ENCODE assay signal across 23 mouse cellular contexts in genomic region chr5:8681166-8681565, GRCm38 (mm10). TPM values are rescaled to one million over a fixed set of nuclear protein-coding genes. Genes with fewer than 3 reads are reported as not detected.
A peak's percentile ranks its signal among the peaks of the same experiment; 100 is the strongest.
DNase-seq lines count a peak whose midpoint lies in the region; ATAC-seq and TF ChIP-seq lines count a peak whose summit lies in the region.
"Had no signal": no experiment of that assay in that cellular context is flagged by ENCODE, and none has a peak within 500 bp of the region (broad histone marks: within the 10 kb centered on the region; RNA-seq: fewer than 3 reads in every experiment).

No protein-coding gene starts in this region.

- TF ChIP-seq RAD21 in CH12.LX (IDR thresholded peaks at IDR 0.05; ENCODE audit: low read depth, low read length), result peak; percentile 76

- no peaks in the 10 kb centered on the region for H3K36me3 ChIP-seq in CH12.LX (replicated peaks in 1 of 2; ENCODE audit: control insufficient read depth in 1 of 2, insufficient read depth in 1 of 2, low read length in 1 of 2)
- H3K36me3 ChIP-seq in intestine, embryonic 16.5 days (ENCODE audit: control insufficient read depth, insufficient read depth, low read length), result no peaks in the 10 kb centered on the region
- H3K36me3 ChIP-seq: kidney, embryonic 15.5 days; liver, embryonic 12.5 days had no signal

- no peak overlapping the region for H3K9ac ChIP-seq in CH12.LX (ENCODE audit: insufficient read depth, low read depth)
- H3K9ac ChIP-seq in intestine, embryonic 16.5 days (ENCODE audit: low read depth, low read length), result no peak overlapping the region
- H3K9ac ChIP-seq: kidney, embryonic 15.5 days; liver, embryonic 12.5 days; liver, postnatal 0 days had no signal

- peaks cover 0 to 27% of the 10 kb centered on the region in 2 experiments; a peak in 2 of 4 replicates for H3K4me1 ChIP-seq in CH12.LX (ENCODE audit: control insufficient read depth in 1 of 2, insufficient read depth in 2 of 2)
- H3K4me1 ChIP-seq in intestine, embryonic 16.5 days (ENCODE audit: control insufficient read depth, insufficient read depth, low read length), result no peaks in the 10 kb centered on the region
- H3K4me1 ChIP-seq: kidney, embryonic 15.5 days; liver, embryonic 12.5 days had no signal

- no peaks in the 10 kb centered on the region for H3K9me3 ChIP-seq in CH12.LX (replicated peaks; ENCODE audit: low read length)
- H3K9me3 ChIP-seq in intestine, embryonic 16.5 days (ENCODE audit: control insufficient read depth, low read length), result no peaks in the 10 kb centered on the region
- H3K9me3 ChIP-seq: kidney, embryonic 15.5 days; liver, embryonic 12.5 days had no signal

- no peak for TF ChIP-seq POLR2A in CH12.LX (IDR thresholded peaks at IDR 0.05; ENCODE audit: low read depth, low read length)

- no peaks in the 10 kb centered on the region for H3K79me2 ChIP-seq in CH12.LX (replicated peaks; ENCODE audit: control insufficient read depth, extremely low read depth, insufficient read depth, poor library complexity, severe bottlenecking)

- DNase-seq in layer of hippocampus, adult 2 months (ENCODE audit: low spot score in 2 of 2), result no peak
- no peak for DNase-seq in layer of hippocampus, postnatal 10 days (ENCODE audit: low spot score in 2 of 2)
- DNase-seq in CH12.LX (ENCODE audit: extremely low read depth) (peak; percentile 57), adipocyte (ENCODE audit: low spot score) (no peak)
- peak; percentile 30 for DNase-seq in induced T-regulatory cell, adult 2 months (ENCODE audit: low read depth)
- DNase-seq in left cerebral cortex, postnatal 25 days (ENCODE audit: low spot score in 2 of 2), result no peak
- DNase-seq: adrenal gland, postnatal 25 days; cerebellum, adult 18-20 months; cerebellum, postnatal 10 days; gastrocnemius, postnatal 14 days; heart, postnatal 14 days; kidney, postnatal 25 days; liver, postnatal 0 days; lung, postnatal 4 days; midbrain, embryonic 14.5 days had no signal

- H3K27me3 ChIP-seq in CH12.LX (replicated peaks), result no peaks in the 10 kb centered on the region
- H3K27me3 ChIP-seq in intestine, embryonic 16.5 days (replicated peaks; ENCODE audit: control insufficient read depth, insufficient read depth, low read length), result no peaks in the 10 kb centered on the region
- H3K27me3 ChIP-seq: kidney, embryonic 15.5 days; liver, embryonic 12.5 days had no signal

- no peak overlapping the region for H3K27ac ChIP-seq in layer of hippocampus, adult 2 months
- no peak overlapping the region for H3K27ac ChIP-seq in CH12.LX (ENCODE audit: insufficient read depth, low read depth)
- no peak overlapping the region for H3K27ac ChIP-seq in intestine, embryonic 16.5 days (ENCODE audit: low read length)
- H3K27ac ChIP-seq: kidney, embryonic 15.5 days; liver, embryonic 12.5 days had no signal

- peak overlapping the region; percentile 4; the same call in 1 of the 2 replicates for H3K4me2 ChIP-seq in CH12.LX (ENCODE audit: insufficient read depth, low read depth, poor library complexity, severe bottlenecking)
- H3K4me2 ChIP-seq in intestine, embryonic 16.5 days (ENCODE audit: low read depth, low read length), result no peak overlapping the region
- H3K4me2 ChIP-seq: kidney, embryonic 15.5 days; liver, embryonic 12.5 days had no signal

- 59% methylated on average over 3 of the region's 3 CpGs for WGBS in intestine, embryonic 16.5 days

- ATAC-seq in intestine, embryonic 16.5 days, result no peak
- ATAC-seq: forebrain, embryonic 16.5 days; hindbrain, embryonic 16.5 days; intestine, postnatal 0 days; liver, embryonic 12.5 days; liver, postnatal 0 days; lung, postnatal 0 days had no signal

- peak; percentile 55; the same call in 1 of the 2 replicates for TF ChIP-seq EP300 in CH12.LX (IDR thresholded peaks at IDR 0.05; ENCODE audit: low read length)

- peak; percentile 27; the same call in 1 of the 2 replicates for TF ChIP-seq CTCF in layer of hippocampus, adult 2 months (conservative IDR thresholded peaks at IDR 0.05)
- TF ChIP-seq CTCF in CH12.LX (conservative IDR thresholded peaks at IDR 0.05 in 1 of 2, IDR thresholded peaks at IDR 0.05 in 1 of 2; ENCODE audit: low read depth in 2 of 2, low read length in 2 of 2), result peak in 1 of 2 experiments; percentile 69; a peak in 2 of 4 replicates

- in situ Hi-C loops in CH12.LX (cut with MboI; ENCODE audit: low pct_ligation_motif_present, low pct_unique_long_range_greater_than_20kb, low sequenced_read_pairs), result loop anchor here (25.0 kb wide), 1 partner anchor 156 kb away; no protein-coding TSS in a partner anchor

- no peak overlapping the region for H3K4me3 ChIP-seq in layer of hippocampus, adult 2 months
- no peak overlapping the region for H3K4me3 ChIP-seq in CH12.LX (replicated peaks in 1 of 3; ENCODE audit: low read depth in 2 of 3, low read length in 2 of 3, poor library complexity in 1 of 3)
- no peak overlapping the region for H3K4me3 ChIP-seq in intestine, embryonic 16.5 days (ENCODE audit: low read length)
- H3K4me3 ChIP-seq: erythroblast, embryonic 14.5 days; kidney, embryonic 15.5 days; liver, embryonic 12.5 days had no signal

- dilution Hi-C loops in CH12.LX (cut with MboI; ENCODE audit: extremely low pct_ligation_motif_present, extremely low pct_unique_long_range_greater_than_20kb, low sequenced_read_pairs), result no loop called here

- intact Hi-C loops in left cerebral cortex, postnatal 25 days (cut with DNase I), result no loop called here

TF ChIP-seq in CH12.LX, 34 proteins besides CTCF, POLR2A, EP300 and RAD21:
- no peak for TF ChIP-seq PAX5 (IDR thresholded peaks at IDR 0.05; ENCODE audit: low read length)
- TF ChIP-seq KAT2A (IDR thresholded peaks at IDR 0.05; ENCODE audit: insufficient replicate concordance, low read length), result no peak
- 0 out of 2 replicates have a peak, but pooled peaks have one; percentile 28 for TF ChIP-seq RCOR1 (conservative IDR thresholded peaks at IDR 0.05; ENCODE audit: low read depth, low read length)
- peak; percentile 86 for TF ChIP-seq IRF4 (IDR thresholded peaks at IDR 0.05; ENCODE audit: low read depth, low read length)
- peak; percentile 38; the same call in 1 of the 2 replicates for TF ChIP-seq ELF1 (IDR thresholded peaks at IDR 0.05; ENCODE audit: low read depth, low read length)
- TF ChIP-seq SMC3 (IDR thresholded peaks at IDR 0.05; ENCODE audit: low read depth, low read length), result peak; percentile 66
- peak; percentile 32; the same call in 1 of the 2 replicates for TF ChIP-seq MAFK (IDR thresholded peaks at IDR 0.05; ENCODE audit: insufficient replicate concordance, low read length)
- TF ChIP-seq SIN3A (IDR thresholded peaks at IDR 0.05; ENCODE audit: low read length), result 0 out of 2 replicates have a peak, but pooled peaks have one; percentile 18
- TF ChIP-seq ZC3H11A (IDR thresholded peaks at IDR 0.05; ENCODE audit: low read depth, low read length), result peak; percentile 32; the same call in 1 of the 2 replicates
- no peak for TF ChIP-seq MXI1 (IDR thresholded peaks at IDR 0.05; ENCODE audit: low read depth, low read length)
- TF ChIP-seq JUN (IDR thresholded peaks at IDR 0.05; ENCODE audit: insufficient read depth, low read depth, low read length), result peak; percentile 34; the same call in 1 of the 2 replicates
- 0 out of 2 replicates have a peak, but pooled peaks have one; percentile 20 for TF ChIP-seq MYC (IDR thresholded peaks at IDR 0.05; ENCODE audit: low read depth, low read length)
- 0 out of 2 replicates have a peak, but pooled peaks have one; percentile 34 for TF ChIP-seq CHD2 (IDR thresholded peaks at IDR 0.05; ENCODE audit: low read length)
- TF ChIP-seq JUND (conservative IDR thresholded peaks at IDR 0.05; ENCODE audit: low read depth, low read length), result peak; percentile 37; the same call in 1 of the 2 replicates
- TF ChIP-seq E2F4 (IDR thresholded peaks at IDR 0.05; ENCODE audit: insufficient replicate concordance, low read depth, low read length), result no peak
TF ChIP-seq in CH12.LX: peak in this region for 11.

RNA-seq across cellular contexts. Expression of gene Abcb1a, which starts 21.3 kb away (rescaled TPM):
- 10 to 100 TPM; 17.2 to 17.5 TPM for total RNA-seq in layer of hippocampus, adult 2 months (2021)
- total RNA-seq in layer of hippocampus, postnatal 10 days (2021), result 10 to 100 TPM; 12.0 to 12.4 TPM
- total RNA-seq in CH12.LX (2012; rRNA removed), result 0.42 and 0.93 TPM in 2 replicates
- 0.82 and 1.2 TPM in 2 replicates for total RNA-seq in CH12.LX (2014; rRNA removed)
- 1.4 and 1.5 TPM in 2 replicates for polyA plus RNA-seq in CH12.LX (2012; ENCODE audit: insufficient read length, low read depth)
- total RNA-seq in left cerebral cortex, postnatal 25 days (2021), result 10 to 100 TPM; 17.5 to 20.3 TPM
- polyA plus RNA-seq in intestine, embryonic 16.5 days (2015; fragmentation: Nextera tagmentation; extraction: Ambion mirVana), result 9.0 and 11.9 TPM in 2 replicates
- polyA plus RNA-seq: erythroblast, embryonic 14.5 days had no signal

RNA-seq across cellular contexts. Expression of gene Rundc3b, which starts 58.4 kb away (rescaled TPM):
- total RNA-seq in layer of hippocampus, adult 2 months (2021), result 10 to 100 TPM; 31.8 to 32.7 TPM
- 10 to 100 TPM; 39.8 to 43.0 TPM for total RNA-seq in layer of hippocampus, postnatal 10 days (2021)
- total RNA-seq in CH12.LX (2012; rRNA removed), result 0.13 TPM in 2 replicates
- total RNA-seq in CH12.LX (2014; rRNA removed), result 0.07 and 0.09 TPM in 2 replicates
- polyA plus RNA-seq in CH12.LX (2012; ENCODE audit: insufficient read length, low read depth), result 0.09 TPM in 1 of 2 replicates, not detected in the other
- 10 to 100 TPM; 34.5 to 36.1 TPM for total RNA-seq in left cerebral cortex, postnatal 25 days (2021)
- polyA plus RNA-seq in intestine, embryonic 16.5 days (2015; fragmentation: Nextera tagmentation; extraction: Ambion mirVana), result 5.4 and 6.1 TPM in 2 replicates
- polyA plus RNA-seq: erythroblast, embryonic 14.5 days had no signal

Comparison
In these comparisons a context has a peak if more than half of its experiments do, and no peak if none do; other contexts are left out.
1. DNase-seq: peak in CH12.LX (single experiment) and induced T-regulatory cell, adult 2 months (single experiment); none in layer of hippocampus, adult 2 months (0 of 2), layer of hippocampus, postnatal 10 days (0 of 2), left cerebral cortex, postnatal 25 days (0 of 2) and adipocyte (single experiment).
2. RNA of gene Abcb1a, which starts 21.3 kb away (total RNA-seq): 17.5 to 20.3 TPM in left cerebral cortex, postnatal 25 days, 17.2 to 17.5 TPM in layer of hippocampus, adult 2 months and 12.0 to 12.4 TPM in layer of hippocampus, postnatal 10 days; 0.42 to 1.2 TPM in CH12.LX; every median in the first group is over 4 times any median in the second.
3. RNA of gene Rundc3b, which starts 58.4 kb away (total RNA-seq): 39.8 to 43.0 TPM in layer of hippocampus, postnatal 10 days, 34.5 to 36.1 TPM in left cerebral cortex, postnatal 25 days and 31.8 to 32.7 TPM in layer of hippocampus, adult 2 months; 0.07 to 0.13 TPM in CH12.LX; every median in the first group is over 10 times any median in the second.